In the genomic region with DNA sequence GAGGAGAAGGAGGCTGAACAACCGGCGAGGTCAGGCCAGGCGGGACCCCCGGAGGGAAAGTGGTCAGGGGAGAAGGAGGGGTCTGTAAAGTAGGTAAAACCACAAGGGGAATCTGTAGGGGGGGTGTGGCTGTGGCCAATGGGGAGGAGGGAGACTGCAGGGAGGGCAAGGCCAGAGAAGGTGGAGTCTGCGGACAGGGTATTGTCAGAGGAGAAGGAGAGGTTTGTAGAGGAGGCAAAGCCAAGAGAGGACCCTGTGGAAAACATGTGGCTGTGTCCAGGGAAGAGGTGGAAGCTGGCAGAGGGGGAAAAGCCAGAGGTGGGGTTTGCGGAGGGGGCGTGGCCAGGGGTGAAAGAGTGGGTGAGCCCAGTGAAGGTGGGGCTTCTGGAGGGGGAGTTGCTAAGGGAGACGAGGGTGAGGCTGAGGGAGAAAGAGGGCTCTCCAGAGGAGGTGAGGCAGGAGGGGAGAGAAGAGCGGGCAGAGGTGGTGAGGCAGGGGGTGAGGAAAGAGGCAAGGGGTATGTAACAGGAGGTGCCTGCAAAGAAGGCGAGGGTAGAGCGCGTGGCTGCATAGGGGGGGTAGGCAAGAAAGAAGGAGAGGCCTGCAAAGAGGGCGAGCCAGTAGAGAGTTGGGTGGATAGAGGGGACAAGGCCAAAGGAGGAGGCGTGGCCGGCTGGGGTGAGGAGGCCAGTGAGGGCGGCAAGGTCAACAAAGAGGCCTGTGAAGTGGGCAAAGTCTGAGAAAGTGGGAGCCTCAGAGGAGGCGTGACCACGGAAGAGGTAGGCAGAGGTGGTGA, we compare ENCODE assay signal across 8 mouse cellular contexts. TPM values are rescaled to one million over a fixed set of nuclear protein-coding genes. Genes with fewer than 3 reads are reported as not detected.
DNase-seq lines count a peak whose midpoint lies in the region; ATAC-seq and TF ChIP-seq lines count a peak whose summit lies in the region.

No protein-coding gene starts in this region.

- H3K4me2 ChIP-seq in heart, embryonic 13.5 days: peak overlapping the region; percentile 82
- H3K4me2 ChIP-seq in kidney, embryonic 14.5 days (replicated peaks; ENCODE audit: low read depth, low read length): peak overlapping the region; percentile 53

- ATAC-seq in heart, embryonic 13.5 days (ENCODE audit: extremely low read depth, insufficient number of reproducible peaks, low FRiP score, low TSS enrichment): peak; percentile 17; the same call in 1 of the 2 replicates
- peak; percentile 33 for ATAC-seq in kidney, embryonic 14.5 days (ENCODE audit: low FRiP score, low TSS enrichment)

- peaks cover 80% of the 10 kb centered on the region for H3K27me3 ChIP-seq in heart, embryonic 13.5 days (replicated peaks)
- peaks cover 37% of the 10 kb centered on the region for H3K27me3 ChIP-seq in kidney, embryonic 14.5 days (ENCODE audit: control insufficient read depth, insufficient read depth, low read length)

- WGBS in heart, embryonic 13.5 days: 3% methylated on average over 18 of the region's 18 CpGs
- WGBS in kidney, embryonic 14.5 days: 4% methylated on average over 18 of the region's 18 CpGs
- 17% methylated on average over 18 of the region's 18 CpGs for WGBS in olfactory bulb, adult 2 months

- H3K36me3 ChIP-seq in heart, embryonic 13.5 days: peaks cover 3% of the 10 kb centered on the region; the same call in 1 of the 2 replicates
- no peaks in the 10 kb centered on the region for H3K36me3 ChIP-seq in kidney, embryonic 14.5 days (ENCODE audit: control insufficient read depth, insufficient read depth, low read length)

- peak overlapping the region; percentile 71 for H3K9ac ChIP-seq in heart, embryonic 13.5 days
- peak overlapping the region; percentile 19; the same call in 1 of the 2 replicates for H3K9ac ChIP-seq in kidney, embryonic 14.5 days (ENCODE audit: low read depth, low read length)

- DNase-seq in heart, adult 11 months: peak; percentile 96
- no peak for DNase-seq in heart, adult 8-10 months (ENCODE audit: low spot score)
- DNase-seq in lung, postnatal 10 days: peak; percentile 83
- DNase-seq in left cerebral cortex, adult 18-20 months (ENCODE audit: low spot score in 2 of 2): no peak

- no peak for TF ChIP-seq POLR2A in olfactory bulb, adult 2 months (IDR thresholded peaks at IDR 0.05; ENCODE audit: insufficient read depth, low read depth, low read length)

- H3K9me3 ChIP-seq in heart, embryonic 13.5 days: no peaks in the 10 kb centered on the region
- H3K9me3 ChIP-seq in kidney, embryonic 14.5 days (ENCODE audit: control insufficient read depth, low read length): no peaks in the 10 kb centered on the region

- peaks cover 10% of the 10 kb centered on the region for H3K4me1 ChIP-seq in brown adipose tissue, adult 24 weeks (ENCODE audit: control insufficient read depth, insufficient read depth, insufficient read length, low read length)
- peaks cover 37% of the 10 kb centered on the region for H3K4me1 ChIP-seq in heart, embryonic 13.5 days
- H3K4me1 ChIP-seq in kidney, embryonic 14.5 days (ENCODE audit: control insufficient read depth, insufficient read depth, low read length): peaks cover 7% of the 10 kb centered on the region; the same call in 1 of the 2 replicates
- H3K4me1 ChIP-seq in olfactory bulb, adult 2 months (ENCODE audit: control insufficient read depth, insufficient read depth, low read length): peaks cover 39% of the 10 kb centered on the region

- H3K27ac ChIP-seq in brown adipose tissue, adult 24 weeks (replicated peaks; ENCODE audit: low read depth, low read length): peak overlapping the region; percentile 35; the same call in 1 of the 2 replicates
- no peak overlapping the region for H3K27ac ChIP-seq in heart, embryonic 13.5 days (replicated peaks)
- H3K27ac ChIP-seq in kidney, embryonic 14.5 days (ENCODE audit: low read depth, low read length): no peak overlapping the region
- H3K27ac ChIP-seq in olfactory bulb, adult 2 months (ENCODE audit: insufficient read depth, low read depth, low read length): no peak overlapping the region

- no peak for TF ChIP-seq CTCF in olfactory bulb, adult 2 months (IDR thresholded peaks at IDR 0.05; ENCODE audit: insufficient read depth, low read depth, low read length)

- H3K4me3 ChIP-seq in brown adipose tissue, adult 24 weeks (ENCODE audit: insufficient read depth, low read depth, low read length): peak overlapping the region; percentile 59
- H3K4me3 ChIP-seq in heart, embryonic 13.5 days: peak overlapping the region; percentile 51
- peak overlapping the region; percentile 34 for H3K4me3 ChIP-seq in kidney, embryonic 14.5 days (ENCODE audit: low read length)
- peak overlapping the region; percentile 29 for H3K4me3 ChIP-seq in olfactory bulb, adult 2 months (ENCODE audit: insufficient read depth, low read depth, low read length)

RNA-seq across cellular contexts. Expression of a gene that starts 3.9 kb away (rescaled TPM):
- total RNA-seq in heart, adult 8-10 months (2022): not detected
- polyA plus RNA-seq in brown adipose tissue, adult 24 weeks (2012; ENCODE audit: insufficient read depth, insufficient read length, missing spikeins): 0.28 TPM in 1 of 2 replicates, not detected in the other
- polyA plus RNA-seq in heart, embryonic 13.5 days (2015; fragmentation: Nextera tagmentation; extraction: Ambion mirVana): 0.72 and 0.87 TPM in 2 replicates
- polyA plus RNA-seq in kidney, embryonic 14.5 days (2014; fragmentation: Nextera tagmentation; extraction: Ambion mirVana): 3.8 and 7.1 TPM in 2 replicates
- not detected in 2 replicates for polyA plus RNA-seq in olfactory bulb, adult 2 months (2012; ENCODE audit: insufficient read depth, insufficient read length, low replicate concordance, missing spikeins)
- 10 to 100 TPM; 32.7 to 41.9 TPM for total RNA-seq in left cerebral cortex, adult 18-20 months (2021)

RNA-seq across cellular contexts. Expression of a gene that starts 13.2 kb away (rescaled TPM):
- 1 to 10 TPM in 1 of 4 experiments, under 1 TPM in 3; 0.41 to 1.3 (median 0.87) TPM for total RNA-seq in heart, adult 8-10 months (2022)
- polyA plus RNA-seq in brown adipose tissue, adult 24 weeks (2012; ENCODE audit: insufficient read depth, insufficient read length, missing spikeins): not detected in 2 replicates
- polyA plus RNA-seq in heart, embryonic 13.5 days (2015; fragmentation: Nextera tagmentation; extraction: Ambion mirVana): 0.06 TPM in 1 of 2 replicates, not detected in the other
- 0.41 and 0.43 TPM in 2 replicates for polyA plus RNA-seq in kidney, embryonic 14.5 days (2014; fragmentation: Nextera tagmentation; extraction: Ambion mirVana)
- not detected in 2 replicates for polyA plus RNA-seq in olfactory bulb, adult 2 months (2012; ENCODE audit: insufficient read depth, insufficient read length, low replicate concordance, missing spikeins)
- total RNA-seq in left cerebral cortex, adult 18-20 months (2021): under 1 TPM in 1 of 2 experiments, not detected in 1; 0.33 TPM

RNA-seq across cellular contexts. Expression of a gene that starts 25.1 kb away (rescaled TPM):
- 10 to 100 TPM; 69.9 to 84.0 (median 75.2) TPM for total RNA-seq in heart, adult 8-10 months (2022)
- polyA plus RNA-seq in brown adipose tissue, adult 24 weeks (2012; ENCODE audit: insufficient read depth, insufficient read length, missing spikeins): 29.3 and 35.9 TPM in 2 replicates
- 18.8 and 22.8 TPM in 2 replicates for polyA plus RNA-seq in heart, embryonic 13.5 days (2015; fragmentation: Nextera tagmentation; extraction: Ambion mirVana)
- 22.6 and 24.3 TPM in 2 replicates for polyA plus RNA-seq in kidney, embryonic 14.5 days (2014; fragmentation: Nextera tagmentation; extraction: Ambion mirVana)
- polyA plus RNA-seq in olfactory bulb, adult 2 months (2012; ENCODE audit: insufficient read depth, insufficient read length, low replicate concordance, missing spikeins): not detected in 2 replicates
- total RNA-seq in left cerebral cortex, adult 18-20 months (2021): 100 to 1,000 TPM in 1 of 2 experiments, 10 to 100 TPM in 1; 92.3 to 108 TPM

RNA-seq across cellular contexts. Expression of a gene that starts 25.3 kb away (rescaled TPM):
- under 1 TPM in 1 of 4 experiments, not detected in 3; 0.25 TPM for total RNA-seq in heart, adult 8-10 months (2022)
- not detected in 2 replicates for polyA plus RNA-seq in brown adipose tissue, adult 24 weeks (2012; ENCODE audit: insufficient read depth, insufficient read length, missing spikeins)
- polyA plus RNA-seq in heart, embryonic 13.5 days (2015; fragmentation: Nextera tagmentation; extraction: Ambion mirVana): 0.52 TPM in 1 of 2 replicates, not detected in the other
- 0.86 and 2.2 TPM in 2 replicates for polyA plus RNA-seq in kidney, embryonic 14.5 days (2014; fragmentation: Nextera tagmentation; extraction: Ambion mirVana)
- polyA plus RNA-seq in olfactory bulb, adult 2 months (2012; ENCODE audit: insufficient read depth, insufficient read length, low replicate concordance, missing spikeins): not detected in 2 replicates
- not detected for total RNA-seq in left cerebral cortex, adult 18-20 months (2021)

RNA-seq across cellular contexts. Expression of a gene that starts 34.6 kb away (rescaled TPM):
- total RNA-seq in heart, adult 8-10 months (2022): 1 to 10 TPM; 1.7 to 5.0 (median 2.6) TPM
- polyA plus RNA-seq in brown adipose tissue, adult 24 weeks (2012; ENCODE audit: insufficient read depth, insufficient read length, missing spikeins): 1.5 TPM in 1 of 2 replicates, not detected in the other
- 2.2 and 2.5 TPM in 2 replicates for polyA plus RNA-seq in heart, embryonic 13.5 days (2015; fragmentation: Nextera tagmentation; extraction: Ambion mirVana)
- 4.7 and 5.9 TPM in 2 replicates for polyA plus RNA-seq in kidney, embryonic 14.5 days (2014; fragmentation: Nextera tagmentation; extraction: Ambion mirVana)
- polyA plus RNA-seq in olfactory bulb, adult 2 months (2012; ENCODE audit: insufficient read depth, insufficient read length, low replicate concordance, missing spikeins): not detected in 2 replicates
- total RNA-seq in left cerebral cortex, adult 18-20 months (2021): 1 to 10 TPM; 9.5 TPM

Comparison
In these comparisons a context has a peak if more than half of its experiments do, and no peak if none do; other contexts are left out.
1. DNase-seq: peak in heart, adult 11 months (single experiment) and lung, postnatal 10 days (single experiment); none in heart, adult 8-10 months (single experiment) and left cerebral cortex, adult 18-20 months (0 of 2).
2. Peak in every context shown above with its lines, with median percentiles within 50 percentile points of each other: H3K4me3 ChIP-seq.